Mouse (Mus musculus) ovary, postnatal 10 days (tissue): ENCODE results near the gene Nr4a3.
A peak's percentile ranks its signal among the peaks of the same experiment; 100 is the strongest.

Experiments
- DNase-seq: peaks from one replicate; pipeline ENCODE4 v3.0.0; 2022; ENCODE audit warnings: low spot score

Nr4a3 gene

GRCm38 (mm10) chr4:48110331-48110730 is 65.4 kb downstream of the Nr4a3 start:
- DNase-seq, result no peak

GRCm38 (mm10) chr4:48116191-48116590 is 71.2 kb downstream of the Nr4a3 start:
- no peak for DNase-seq

- DNase-seq, result peak; percentile 3
Measured at GRCm38 (mm10) chr4:48124416-48124772, 79.4 kb downstream of the Nr4a3 start.

GRCm38 (mm10) chr4:48124773-48125469 is 80.0 kb downstream of the Nr4a3 start, which contains the start of gene Stx17:
Stx17 (plus strand) TSS chr4:48124915.
- peak; percentile 66 for DNase-seq

GRCm38 (mm10) chr4:48130314-48130713 is 85.4 kb downstream of the Nr4a3 start:
- DNase-seq, result no peak

DNA sequence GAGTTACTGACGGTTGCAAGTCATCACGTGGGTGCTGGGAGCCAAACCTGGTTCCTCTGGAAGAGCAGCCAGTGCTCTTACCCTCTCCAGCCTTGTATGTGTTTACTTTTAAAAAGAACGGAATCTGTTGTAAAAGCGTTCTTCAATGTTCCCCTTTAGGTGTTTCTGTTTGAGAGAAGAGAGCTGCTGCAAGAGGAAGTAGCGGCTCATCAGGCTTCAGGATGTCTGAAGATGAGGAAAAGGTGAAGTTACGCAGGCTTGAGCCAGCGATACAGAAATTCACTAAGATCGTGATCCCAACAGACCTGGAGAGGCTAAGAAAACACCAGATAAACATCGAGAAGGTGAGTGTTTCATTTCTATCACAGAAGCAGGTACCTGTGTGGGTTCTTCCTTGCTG is 86.7 kb downstream of the Nr4a3 start:
- no peak for DNase-seq

DNA sequence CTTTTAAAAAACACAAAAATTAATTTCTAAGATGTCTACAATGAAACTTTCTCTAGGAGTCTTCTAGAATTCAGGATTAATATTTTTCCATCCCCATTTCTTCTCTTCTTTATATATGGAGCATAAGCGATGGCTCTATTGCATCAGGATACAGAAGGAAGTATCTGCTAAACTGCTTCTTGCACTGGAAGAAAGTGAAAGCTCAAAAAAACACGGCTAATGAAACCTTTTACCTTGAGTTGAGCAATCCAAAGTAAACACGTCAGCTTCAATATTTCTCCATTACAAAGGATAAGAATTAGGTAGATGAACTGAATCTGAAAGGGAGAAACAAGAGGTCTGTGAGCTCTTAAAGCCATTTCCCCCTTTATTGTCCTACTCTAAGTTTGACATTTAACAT is 87.8 kb downstream of the Nr4a3 start:
- DNase-seq, result no peak
